Mouse (Mus musculus): Measurements from ENCODE around the gene Ttc7b. TPM values are rescaled to one million over a fixed set of nuclear protein-coding genes. Genes with fewer than 3 reads are reported as not detected.

The Ttc7b gene
- polyA plus RNA-seq, 1 experiment from 2014 or later = 3.9 TPM

- 75% methylated on average over 8 of the region's 8 CpGs for WGBS
- Histone ChIP-seq H3K27ac (ENCODE audit: low read length) (no peak overlapping the region), H3K4me3 (ENCODE audit: low read length) (no peak overlapping the region), H3K9me3 (ENCODE audit: low read length) (no peaks in the 10 kb centered on the region), H3K4me2 (replicated peaks; ENCODE audit: low read depth, low read length) (no peak overlapping the region), H3K27me3 (ENCODE audit: insufficient read depth, low read length) (no peaks in the 10 kb centered on the region), H3K9ac (replicated peaks; ENCODE audit: low read length) (no peak overlapping the region), H3K4me1 (ENCODE audit: insufficient read depth, low read length) (peaks cover 16% of the 10 kb centered on the region; the same call in 1 of the 2 replicates), H3K36me3 (ENCODE audit: insufficient read depth, low read length) (no peaks in the 10 kb centered on the region)
- ATAC-seq (ENCODE audit: low FRiP score, low TSS enrichment) = peak; percentile 11
Measured at GRCm38 (mm10) chr12:100481443-100482026, 39.1 kb downstream of the Ttc7b start.

- H3K27ac ChIP-seq (ENCODE audit: low read length) = no peak overlapping the region
- peak; percentile 22; the same call in 1 of the 2 replicates for ATAC-seq (ENCODE audit: low FRiP score, low TSS enrichment)
Measured at GRCm38 (mm10) chr12:100480642-100481442, 39.8 kb downstream of the Ttc7b start.

GRCm38 (mm10) chr12:100479892-100480621 lies 40.6 kb downstream of the Ttc7b start:
- Histone ChIP-seq H3K36me3 (ENCODE audit: insufficient read depth, low read length) (no peaks in the 10 kb centered on the region), H3K9ac (replicated peaks; ENCODE audit: low read length) (no peak overlapping the region), H3K27ac (ENCODE audit: low read length) (no peak overlapping the region), H3K9me3 (ENCODE audit: low read length) (no peaks in the 10 kb centered on the region), H3K4me2 (replicated peaks; ENCODE audit: low read depth, low read length) (no peak overlapping the region), H3K27me3 (ENCODE audit: insufficient read depth, low read length) (no peaks in the 10 kb centered on the region), H3K4me3 (ENCODE audit: low read length) (no peak overlapping the region), H3K4me1 (ENCODE audit: insufficient read depth, low read length) (peaks cover 21% of the 10 kb centered on the region)
- WGBS = 28% methylated on average over 7 of the region's 7 CpGs
- ATAC-seq (ENCODE audit: low FRiP score, low TSS enrichment) = 0 out of 2 replicates have a peak, but pooled peaks have one; percentile 35

More at GRCm38 (mm10) chr12:100480642-100481442, 39.8 kb downstream of the Ttc7b start:
- peaks cover 17% of the 10 kb centered on the region for H3K4me1 ChIP-seq (ENCODE audit: insufficient read depth, low read length)
- no peaks in the 10 kb centered on the region for H3K36me3 ChIP-seq (ENCODE audit: insufficient read depth, low read length)
- no peak overlapping the region for H3K9ac ChIP-seq (replicated peaks; ENCODE audit: low read length)
- no peak overlapping the region for H3K4me2 ChIP-seq (replicated peaks; ENCODE audit: low read depth, low read length)
- whole genome bisulfite sequencing = 88% methylated on average over 15 of the region's 15 CpGs
- H3K27me3 ChIP-seq (ENCODE audit: insufficient read depth, low read length) = no peaks in the 10 kb centered on the region
- H3K9me3 ChIP-seq (ENCODE audit: low read length) = no peaks in the 10 kb centered on the region
- H3K4me3 ChIP-seq (ENCODE audit: low read length) = no peak overlapping the region

GRCm38 (mm10) chr12:100479270-100479869 lies 41.3 kb downstream of the Ttc7b start:
- H3K4me3 ChIP-seq (ENCODE audit: low read length) = no peak overlapping the region
- no peak overlapping the region for H3K27ac ChIP-seq (ENCODE audit: low read length)
- ATAC-seq (ENCODE audit: low FRiP score, low TSS enrichment) = no peak

GRCm38 (mm10) chr12:100478615-100479014 lies 42.0 kb downstream of the Ttc7b start:
- Histone ChIP-seq H3K27ac (ENCODE audit: low read length) (no peak overlapping the region), H3K9ac (replicated peaks; ENCODE audit: low read length) (no peak overlapping the region), H3K4me2 (replicated peaks; ENCODE audit: low read depth, low read length) (no peak overlapping the region), H3K4me1 (ENCODE audit: insufficient read depth, low read length) (peaks cover 21% of the 10 kb centered on the region), H3K27me3 (ENCODE audit: insufficient read depth, low read length) (no peaks in the 10 kb centered on the region), H3K9me3 (ENCODE audit: low read length) (no peaks in the 10 kb centered on the region), H3K36me3 (ENCODE audit: insufficient read depth, low read length) (no peaks in the 10 kb centered on the region), H3K4me3 (ENCODE audit: low read length) (no peak overlapping the region)
- WGBS = 83% methylated on average over 6 of the region's 6 CpGs
- no peak for ATAC-seq (ENCODE audit: low FRiP score, low TSS enrichment)

More at GRCm38 (mm10) chr12:100479270-100479869, 41.3 kb downstream of the Ttc7b start:
- H3K9me3 ChIP-seq (ENCODE audit: low read length) = no peaks in the 10 kb centered on the region
- H3K9ac ChIP-seq (replicated peaks; ENCODE audit: low read length) = no peak overlapping the region
- WGBS = 51% methylated on average over 10 of the region's 10 CpGs
- no peaks in the 10 kb centered on the region for H3K27me3 ChIP-seq (ENCODE audit: insufficient read depth, low read length)
- H3K36me3 ChIP-seq (ENCODE audit: insufficient read depth, low read length) = no peaks in the 10 kb centered on the region
- peaks cover 21% of the 10 kb centered on the region for H3K4me1 ChIP-seq (ENCODE audit: insufficient read depth, low read length)
- no peak overlapping the region for H3K4me2 ChIP-seq (replicated peaks; ENCODE audit: low read depth, low read length)

GRCm38 (mm10) chr12:100478151-100478550 lies 42.5 kb downstream of the Ttc7b start:
- WGBS = 65% methylated on average over 6 of the region's 6 CpGs
- peaks cover 18% of the 10 kb centered on the region for H3K4me1 ChIP-seq (ENCODE audit: insufficient read depth, low read length)
- no peak overlapping the region for H3K4me2 ChIP-seq (replicated peaks; ENCODE audit: low read depth, low read length)
- H3K36me3 ChIP-seq (ENCODE audit: insufficient read depth, low read length) = peaks cover 3% of the 10 kb centered on the region; the same call in 1 of the 2 replicates
- no peak for ATAC-seq (ENCODE audit: low FRiP score, low TSS enrichment)
- no peak overlapping the region for H3K27ac ChIP-seq (ENCODE audit: low read length)
- H3K9ac ChIP-seq (replicated peaks; ENCODE audit: low read length) = no peak overlapping the region
- H3K9me3 ChIP-seq (ENCODE audit: low read length) = no peaks in the 10 kb centered on the region
- no peaks in the 10 kb centered on the region for H3K27me3 ChIP-seq (ENCODE audit: insufficient read depth, low read length)
- no peak overlapping the region for H3K4me3 ChIP-seq (ENCODE audit: low read length)

- Histone ChIP-seq H3K36me3 (ENCODE audit: insufficient read depth, low read length) (peaks cover 4% of the 10 kb centered on the region; the same call in 1 of the 2 replicates), H3K4me3 (ENCODE audit: low read length) (no peak overlapping the region), H3K27ac (ENCODE audit: low read length) (no peak overlapping the region), H3K27me3 (ENCODE audit: insufficient read depth, low read length) (no peaks in the 10 kb centered on the region), H3K4me2 (replicated peaks; ENCODE audit: low read depth, low read length) (no peak overlapping the region), H3K9ac (replicated peaks; ENCODE audit: low read length) (no peak overlapping the region), H3K9me3 (ENCODE audit: low read length) (no peaks in the 10 kb centered on the region), H3K4me1 (ENCODE audit: insufficient read depth, low read length) (peaks cover 16% of the 10 kb centered on the region)
- ATAC-seq (ENCODE audit: low FRiP score, low TSS enrichment) = no peak
- 85% methylated on average over 6 of the region's 6 CpGs for WGBS
Measured at GRCm38 (mm10) chr12:100477474-100477873, 43.2 kb downstream of the Ttc7b start.

- H3K9me3 ChIP-seq (ENCODE audit: low read length) = no peaks in the 10 kb centered on the region
- H3K4me1 ChIP-seq (ENCODE audit: insufficient read depth, low read length) = peaks cover 12% of the 10 kb centered on the region
- no peak overlapping the region for H3K27ac ChIP-seq (ENCODE audit: low read length)
- H3K9ac ChIP-seq (replicated peaks; ENCODE audit: low read length) = no peak overlapping the region
- no peak for ATAC-seq (ENCODE audit: low FRiP score, low TSS enrichment)
- no peak overlapping the region for H3K4me3 ChIP-seq (ENCODE audit: low read length)
- peaks cover 4% of the 10 kb centered on the region; the same call in 1 of the 2 replicates for H3K36me3 ChIP-seq (ENCODE audit: insufficient read depth, low read length)
- no peaks in the 10 kb centered on the region for H3K27me3 ChIP-seq (ENCODE audit: insufficient read depth, low read length)
- no peak overlapping the region for H3K4me2 ChIP-seq (replicated peaks; ENCODE audit: low read depth, low read length)
Measured at GRCm38 (mm10) chr12:100476351-100476750, 44.3 kb downstream of the Ttc7b start.

GRCm38 (mm10) chr12:100475489-100475888 lies 45.1 kb downstream of the Ttc7b start:
- Histone ChIP-seq H3K4me1 (ENCODE audit: insufficient read depth, low read length) (peaks cover 12% of the 10 kb centered on the region), H3K27me3 (ENCODE audit: insufficient read depth, low read length) (no peaks in the 10 kb centered on the region), H3K9ac (replicated peaks; ENCODE audit: low read length) (no peak overlapping the region), H3K4me2 (replicated peaks; ENCODE audit: low read depth, low read length) (no peak overlapping the region), H3K9me3 (ENCODE audit: low read length) (no peaks in the 10 kb centered on the region), H3K4me3 (ENCODE audit: low read length) (no peak overlapping the region), H3K27ac (ENCODE audit: low read length) (peak overlapping the region; percentile 29; the same call in 1 of the 2 replicates), H3K36me3 (ENCODE audit: insufficient read depth, low read length) (peaks cover 4% of the 10 kb centered on the region; the same call in 1 of the 2 replicates)
- ATAC-seq (ENCODE audit: low FRiP score, low TSS enrichment) = no peak
- 32% methylated on average over 3 of the region's 3 CpGs for WGBS

All from kidney, embryonic 16.5 days (tissue).